Comparison of ENCODE assay signal across 18 mouse cellular contexts in the genomic region with DNA sequence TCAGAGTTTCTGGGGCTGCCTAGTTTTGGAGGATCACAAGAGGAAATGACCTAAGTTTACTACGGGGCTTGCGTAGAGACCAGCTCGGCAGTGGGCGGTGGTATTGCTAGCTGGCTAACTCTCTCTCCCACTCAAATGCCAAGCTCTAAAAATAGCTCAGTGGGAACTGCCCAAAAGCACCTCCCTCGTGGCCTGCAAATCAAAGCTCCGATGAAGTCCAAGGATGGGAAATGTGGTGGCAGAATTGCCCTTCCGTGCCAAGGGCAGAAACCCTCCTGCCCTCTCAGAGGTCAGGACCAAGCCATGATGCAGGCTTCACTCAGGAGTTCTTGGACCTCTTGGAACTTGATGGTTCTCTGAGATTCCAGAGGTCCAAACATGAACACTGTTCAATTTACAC.
DNase-seq lines count a peak whose midpoint lies in the region; ATAC-seq and TF ChIP-seq lines count a peak whose summit lies in the region.
"Had no signal": no experiment of that assay in that cellular context is flagged by ENCODE, and none has a peak within 500 bp of the region (broad histone marks: within the 10 kb centered on the region; RNA-seq: fewer than 3 reads in every experiment).

No protein-coding gene starts in this region.

- no peak overlapping the region for H3K4me2 ChIP-seq in kidney, embryonic 15.5 days
- H3K4me2 ChIP-seq in myocyte (ENCODE audit: low read depth): peak overlapping the region; percentile 24
- H3K4me2 ChIP-seq in liver, postnatal 0 days (ENCODE audit: low read depth, low read length): no peak overlapping the region
- H3K4me2 ChIP-seq in hindbrain, embryonic 11.5 days (replicated peaks; ENCODE audit: low read depth, low read length): no peak overlapping the region
- H3K4me2 ChIP-seq: forebrain, embryonic 13.5 days; hindbrain, embryonic 13.5 days; limb, embryonic 12.5 days; stomach, embryonic 15.5 days had no signal

- H3K79me2 ChIP-seq in myocyte (ENCODE audit: control insufficient read depth, insufficient read depth): no peaks in the 10 kb centered on the region

- no peak for TF ChIP-seq POLR2A in myocyte (IDR thresholded peaks at IDR 0.05; ENCODE audit: insufficient read length, low read depth)

- TF ChIP-seq EP300 in liver, postnatal 0 days (IDR thresholded peaks at IDR 0.05; ENCODE audit: low read depth): no peak

- ATAC-seq in kidney, embryonic 15.5 days (replicated peaks; ENCODE audit: low FRiP score): no peak
- ATAC-seq in liver, postnatal 0 days: no peak
- no peak for ATAC-seq in hindbrain, embryonic 11.5 days (ENCODE audit: low FRiP score)
- ATAC-seq: forebrain, embryonic 13.5 days; midbrain, embryonic 16.5 days had no signal

- H3K27ac ChIP-seq in kidney, embryonic 15.5 days: no peak overlapping the region
- H3K27ac ChIP-seq in liver, postnatal 0 days (ENCODE audit: low read depth): no peak overlapping the region
- no peak overlapping the region for H3K27ac ChIP-seq in hindbrain, embryonic 11.5 days (ENCODE audit: low read depth, low read length)
- H3K27ac ChIP-seq: forebrain, embryonic 13.5 days; hindbrain, embryonic 13.5 days; limb, embryonic 12.5 days; liver, embryonic 14.5 days; stomach, embryonic 15.5 days had no signal

- no peak overlapping the region for H3K9ac ChIP-seq in kidney, embryonic 15.5 days
- H3K9ac ChIP-seq in liver, postnatal 0 days (replicated peaks): no peak overlapping the region
- no peak overlapping the region for H3K9ac ChIP-seq in hindbrain, embryonic 11.5 days (ENCODE audit: low read depth, low read length)
- H3K9ac ChIP-seq: forebrain, embryonic 13.5 days; hindbrain, embryonic 13.5 days; limb, embryonic 12.5 days; liver, embryonic 14.5 days; stomach, embryonic 15.5 days had no signal

- TF ChIP-seq CTCF in liver, postnatal 0 days (IDR thresholded peaks at IDR 0.05; ENCODE audit: low read depth): no peak

- H3K36me3 ChIP-seq in kidney, embryonic 15.5 days: no peaks in the 10 kb centered on the region
- no peaks in the 10 kb centered on the region for H3K36me3 ChIP-seq in myocyte (ENCODE audit: control insufficient read depth, insufficient read depth)
- H3K36me3 ChIP-seq in liver, postnatal 0 days (replicated peaks; ENCODE audit: insufficient read depth, low read length): no peaks in the 10 kb centered on the region
- H3K36me3 ChIP-seq in hindbrain, embryonic 11.5 days (ENCODE audit: control insufficient read depth, insufficient read depth, low read length): no peaks in the 10 kb centered on the region
- H3K36me3 ChIP-seq: hindbrain, embryonic 13.5 days; limb, embryonic 12.5 days; stomach, embryonic 15.5 days had no signal

- no peak overlapping the region for H3K4me3 ChIP-seq in kidney, embryonic 15.5 days (replicated peaks)
- no peak overlapping the region for H3K4me3 ChIP-seq in myocyte
- H3K4me3 ChIP-seq in liver, postnatal 0 days (ENCODE audit: low read depth, low read length): no peak overlapping the region
- H3K4me3 ChIP-seq in hindbrain, embryonic 11.5 days (ENCODE audit: low read depth, low read length): no peak overlapping the region
- H3K4me3 ChIP-seq: forebrain, embryonic 13.5 days; hindbrain, embryonic 13.5 days; limb, embryonic 12.5 days; stomach, embryonic 15.5 days had no signal

- no peak overlapping the region for H3ac ChIP-seq in myocyte (ENCODE audit: control insufficient read depth, insufficient read length)

- no peaks in the 10 kb centered on the region for H3K9me3 ChIP-seq in kidney, embryonic 15.5 days (replicated peaks)
- H3K9me3 ChIP-seq in liver, postnatal 0 days (ENCODE audit: low read length): no peaks in the 10 kb centered on the region
- H3K9me3 ChIP-seq in hindbrain, embryonic 11.5 days (ENCODE audit: control insufficient read depth, low read length): no peaks in the 10 kb centered on the region
- H3K9me3 ChIP-seq: forebrain, embryonic 13.5 days; hindbrain, embryonic 13.5 days; limb, embryonic 12.5 days; stomach, embryonic 15.5 days had no signal

- DNase-seq in cerebellum, postnatal 14 days: peak; percentile 24 to 36
- no peak for DNase-seq in cerebellum, postnatal 25 days
- peak; percentile 88 for DNase-seq in kidney, adult 11 months
- peak; percentile 91 for DNase-seq in kidney, adult 9 months
- no peak for DNase-seq in liver, postnatal 0 days
- no peak for DNase-seq in hindbrain, embryonic 11.5 days (ENCODE audit: low spot score)
- DNase-seq: adrenal gland, postnatal 14 days; cerebellum, adult 9-11 months; lung, postnatal 14 days; spleen, adult 18-20 months had no signal

- 64% methylated on average over 7 of the region's 7 CpGs for WGBS in kidney, embryonic 15.5 days
- WGBS in liver, postnatal 0 days (ENCODE audit: insufficient replicate concordance): 70% methylated on average over 7 of the region's 7 CpGs
- WGBS in hindbrain, embryonic 11.5 days: 85% methylated on average over 7 of the region's 7 CpGs

- H3K27me3 ChIP-seq in kidney, embryonic 15.5 days: no peaks in the 10 kb centered on the region
- H3K27me3 ChIP-seq in myocyte (ENCODE audit: control insufficient read depth, insufficient read depth, insufficient read length): no peaks in the 10 kb centered on the region
- no peaks in the 10 kb centered on the region for H3K27me3 ChIP-seq in liver, postnatal 0 days (ENCODE audit: insufficient read depth, low read length)
- H3K27me3 ChIP-seq in hindbrain, embryonic 11.5 days (ENCODE audit: control insufficient read depth, insufficient read depth, low read length): no peaks in the 10 kb centered on the region
- H3K27me3 ChIP-seq: forebrain, embryonic 13.5 days; hindbrain, embryonic 13.5 days; limb, embryonic 12.5 days; stomach, embryonic 15.5 days had no signal

- H3K4me1 ChIP-seq in kidney, embryonic 15.5 days: no peaks in the 10 kb centered on the region
- no peaks in the 10 kb centered on the region for H3K4me1 ChIP-seq in liver, postnatal 0 days (ENCODE audit: insufficient read depth)
- no peaks in the 10 kb centered on the region for H3K4me1 ChIP-seq in hindbrain, embryonic 11.5 days (replicated peaks; ENCODE audit: control insufficient read depth, insufficient read depth, low read length)
- H3K4me1 ChIP-seq: forebrain, embryonic 13.5 days; hindbrain, embryonic 13.5 days; stomach, embryonic 15.5 days had no signal

TF ChIP-seq in myocyte, 11 proteins besides CTCF, POLR2A, EP300 and RAD21:
- TF ChIP-seq MYOD1 (IDR thresholded peaks at IDR 0.05; ENCODE audit: control insufficient read depth in 1 of 3, insufficient read length in 2 of 3, low read depth in 2 of 3): no peak
- TF ChIP-seq SRF (IDR thresholded peaks at IDR 0.05; ENCODE audit: control insufficient read depth, insufficient read length, low read depth): no peak
- no peak for TF ChIP-seq E2F4 (IDR thresholded peaks at IDR 0.05; ENCODE audit: insufficient read depth)
- no peak for TF ChIP-seq CEBPB (IDR thresholded peaks at IDR 0.05; ENCODE audit: insufficient read depth, poor library complexity, severe bottlenecking)
- TF ChIP-seq REST (IDR thresholded peaks at IDR 0.05; ENCODE audit: insufficient read depth, insufficient read length): no peak
- TF ChIP-seq MAX (IDR thresholded peaks at IDR 0.05; ENCODE audit: low read depth): no peak
- TF ChIP-seq POLR2AphosphoS2 (IDR thresholded peaks at IDR 0.05; ENCODE audit: insufficient read length, low read depth): no peak
- TF ChIP-seq MYOG (IDR thresholded peaks at IDR 0.05; ENCODE audit: control insufficient read depth in 1 of 3, insufficient read depth in 1 of 3, insufficient read length in 2 of 3, low read depth in 2 of 3): no peak
- no peak for TF ChIP-seq TCF3 (IDR thresholded peaks at IDR 0.05; ENCODE audit: insufficient read length, low read depth)
- no peak for TF ChIP-seq TCF12 (IDR thresholded peaks at IDR 0.05; ENCODE audit: insufficient read depth, poor library complexity, severe bottlenecking)
- no peak for TF ChIP-seq USF1 (IDR thresholded peaks at IDR 0.05; ENCODE audit: low read depth)

Comparison
In these comparisons a context has a peak if more than half of its experiments do, and no peak if none do; other contexts are left out.
1. DNase-seq: peak in cerebellum, postnatal 14 days (2 of 2), kidney, adult 11 months (single experiment) and kidney, adult 9 months (single experiment); none in cerebellum, postnatal 25 days (0 of 2), liver, postnatal 0 days (single experiment) and hindbrain, embryonic 11.5 days (single experiment).